Mouse (Mus musculus) adrenal gland, postnatal 4 days (tissue): Measurements from ENCODE around the gene Agtrap. TPM values are rescaled to one million over a fixed set of nuclear protein-coding genes. Genes with fewer than 3 reads are reported as not detected.
A peak's percentile ranks its signal among the peaks of the same experiment; 100 is the strongest.
"Not testable (repeated sequence)": the region's sequence is repeated elsewhere in the genome, so short reads cannot be mapped to it uniquely, and the experiment has no call there.

Source experiments
- DNase-seq, 2 experiments: peaks; one replicate each; pipeline ENCODE4 v3.0.0; 2021 to 2022; ENCODE audit warnings: low spot score in 2 of 2, mixed read lengths in 2 of 2
- long read RNA-seq, 2 experiments: library from polyadenylated mRNA; stranded (forward); transcript quantifications; one replicate each; pipeline ENCODE4 v2.0.0; 2021
- total RNA-seq, 2 experiments: library from RNA; stranded (reverse); gene quantifications; 2 replicates each; pipeline ENCODE4 v1.2.3; 2021

Agtrap gene
- 10 to 100 TPM; 77.6 to 83.7 TPM for total RNA-seq
- long read RNA-seq, experiment 1, transcript Agtrap-201 (5 exons, 3,996 nt) = major isoform, 41 of 58 reads
- long read RNA-seq, experiment 1, partial matches to known transcripts = 1 of 58 reads
- long read RNA-seq, experiment 1, other reads (novel, unspliced or antisense) = 16 of 58 reads
- long read RNA-seq, experiment 2, transcript Agtrap-201 (5 exons, 3,996 nt) = major isoform, 22 of 58 reads
- long read RNA-seq, experiment 2, partial matches to known transcripts = 2 of 58 reads
- long read RNA-seq, experiment 2, other reads (novel, unspliced or antisense) = 34 of 58 reads

DNA sequence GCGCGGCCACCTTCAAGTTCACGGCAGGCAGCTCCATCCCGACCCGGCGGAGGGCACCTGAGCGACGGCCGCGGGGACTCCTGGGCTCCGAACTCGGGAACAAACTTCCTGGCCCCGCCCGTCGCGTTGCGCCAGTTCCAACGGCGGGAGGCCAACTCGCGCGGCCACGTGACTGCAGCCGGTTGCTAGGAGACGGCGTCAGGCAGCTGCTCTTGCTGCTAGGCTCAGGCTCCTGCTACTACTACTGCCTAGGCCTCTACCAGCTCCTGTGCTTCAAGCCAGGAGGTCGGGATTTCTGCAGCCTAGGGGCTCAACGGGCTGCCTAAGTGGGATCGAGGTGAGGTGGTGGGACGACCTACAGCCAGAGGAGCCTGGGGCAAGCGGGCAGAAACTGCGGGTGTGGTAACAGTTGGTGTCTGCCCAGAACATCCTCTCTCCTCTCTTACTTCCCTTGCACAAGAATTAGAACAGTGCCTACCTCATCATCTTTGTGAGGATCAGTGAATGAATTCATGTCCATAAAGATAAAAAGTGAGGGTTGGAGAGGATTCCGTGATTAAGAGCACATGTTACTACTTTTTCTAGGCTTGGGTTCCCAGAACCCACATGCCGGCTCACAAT, at the start of gene Agtrap:
Gene Agtrap (minus strand): TSS at position 125 of the 621 bp plus-strand sequence.
- DNase-seq = peak; percentile 89

DNA sequence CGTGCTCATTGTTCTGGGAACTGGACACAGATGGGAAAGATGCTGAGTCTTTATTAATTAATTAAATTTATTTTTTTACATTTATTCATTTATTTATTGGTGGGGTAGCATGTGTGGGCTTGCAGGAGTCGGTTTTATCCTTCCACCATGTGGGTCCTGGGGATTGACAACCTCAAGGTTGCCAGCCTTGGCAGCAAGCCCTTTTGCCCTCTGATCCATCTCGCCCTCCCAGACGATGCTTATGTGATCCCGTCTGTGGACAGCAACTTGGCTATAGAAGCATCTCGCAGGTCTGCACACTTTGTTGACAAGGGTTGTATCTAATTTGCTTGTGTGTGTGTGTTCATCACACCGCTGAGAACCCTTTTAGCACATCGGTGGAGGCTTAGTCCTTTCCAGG, 49.7 kb upstream of the Agtrap start:
- no peak for DNase-seq

- no peak for DNase-seq
Observed at GRCm38 (mm10) chr4:148134988-148135387, 47.2 kb upstream of the Agtrap start.

GRCm38 (mm10) chr4:148131497-148132081, 43.8 kb upstream of the Agtrap start:
- no peak for DNase-seq

DNA sequence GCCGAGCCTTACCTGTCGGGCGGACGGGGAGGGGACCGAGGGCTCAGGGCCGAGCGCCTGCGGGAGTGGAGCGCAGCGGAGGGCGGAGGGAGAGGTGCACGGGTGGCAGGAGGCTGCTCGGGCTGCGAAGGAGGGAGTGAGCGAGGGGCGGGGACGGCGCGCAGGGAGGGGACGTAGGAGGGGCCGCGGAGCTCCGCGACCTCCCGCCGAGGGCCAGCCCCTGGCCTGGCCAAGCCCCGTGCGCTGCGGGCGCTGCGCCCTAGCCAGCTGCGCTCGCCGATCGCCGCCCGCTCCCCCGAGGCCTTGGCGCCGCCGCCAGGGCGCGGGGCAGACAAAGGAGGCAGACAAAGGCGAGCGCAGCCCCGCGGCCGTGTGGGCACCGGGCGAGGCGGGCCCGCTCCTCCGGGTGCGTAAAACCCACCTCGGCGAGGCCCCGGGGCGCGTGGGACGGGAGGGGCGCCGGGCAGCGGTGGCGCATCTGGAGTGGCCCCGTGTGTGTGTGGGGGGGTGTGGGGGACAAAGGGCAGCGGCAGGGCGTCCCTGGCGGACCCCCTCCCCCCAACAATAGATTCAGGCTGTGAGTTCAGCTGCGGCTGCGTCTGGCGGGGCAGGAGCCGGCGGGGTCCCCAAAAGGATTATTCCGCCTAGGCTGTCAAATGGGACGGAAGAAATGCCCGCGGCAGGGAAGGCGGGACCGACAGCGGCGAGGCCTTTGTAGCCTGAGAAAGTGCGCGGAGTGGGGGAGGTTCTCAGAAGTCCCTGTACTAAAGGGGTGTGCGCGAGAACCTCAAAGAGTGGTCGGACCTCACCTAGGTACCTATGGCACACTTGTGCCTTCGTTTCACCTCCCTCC, 43.0 kb upstream of the Agtrap start, which contains the start of gene Draxin:
Gene Draxin (minus strand): TSS at position 138 of the 853 bp plus-strand sequence.
- DNase-seq = no peak

GRCm38 (mm10) chr4:148130133-148130532, 42.3 kb upstream of the Agtrap start, which contains the start of gene Mad2l2:
Mad2l2 (plus strand) TSS chr4:148130384.
- no peak for DNase-seq

GRCm38 (mm10) chr4:148128672-148129071, 40.8 kb upstream of the Agtrap start:
- no peak for DNase-seq

DNA sequence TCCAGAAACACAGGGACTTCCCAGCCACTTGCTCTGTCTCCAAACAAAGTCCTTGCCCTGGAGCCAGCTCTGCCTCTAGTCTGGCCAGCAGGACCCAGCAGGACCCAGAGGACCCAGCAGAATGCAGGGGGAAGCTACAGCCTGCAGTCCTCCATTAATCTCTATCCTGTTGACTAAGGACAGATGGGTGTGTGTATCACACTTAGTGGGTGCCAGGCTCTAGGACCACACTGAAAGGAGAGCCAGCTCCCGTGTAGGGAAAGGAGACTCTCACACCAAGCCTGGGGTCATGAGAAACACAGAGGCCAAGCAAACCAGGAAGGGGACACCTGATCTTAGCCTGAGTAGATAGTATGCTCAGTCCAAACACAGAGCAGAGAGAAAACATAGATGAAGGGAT, 40.4 kb upstream of the Agtrap start:
- no peak for DNase-seq

GRCm38 (mm10) chr4:148122694-148123066, 34.8 kb upstream of the Agtrap start:
- no peak for DNase-seq

DNA sequence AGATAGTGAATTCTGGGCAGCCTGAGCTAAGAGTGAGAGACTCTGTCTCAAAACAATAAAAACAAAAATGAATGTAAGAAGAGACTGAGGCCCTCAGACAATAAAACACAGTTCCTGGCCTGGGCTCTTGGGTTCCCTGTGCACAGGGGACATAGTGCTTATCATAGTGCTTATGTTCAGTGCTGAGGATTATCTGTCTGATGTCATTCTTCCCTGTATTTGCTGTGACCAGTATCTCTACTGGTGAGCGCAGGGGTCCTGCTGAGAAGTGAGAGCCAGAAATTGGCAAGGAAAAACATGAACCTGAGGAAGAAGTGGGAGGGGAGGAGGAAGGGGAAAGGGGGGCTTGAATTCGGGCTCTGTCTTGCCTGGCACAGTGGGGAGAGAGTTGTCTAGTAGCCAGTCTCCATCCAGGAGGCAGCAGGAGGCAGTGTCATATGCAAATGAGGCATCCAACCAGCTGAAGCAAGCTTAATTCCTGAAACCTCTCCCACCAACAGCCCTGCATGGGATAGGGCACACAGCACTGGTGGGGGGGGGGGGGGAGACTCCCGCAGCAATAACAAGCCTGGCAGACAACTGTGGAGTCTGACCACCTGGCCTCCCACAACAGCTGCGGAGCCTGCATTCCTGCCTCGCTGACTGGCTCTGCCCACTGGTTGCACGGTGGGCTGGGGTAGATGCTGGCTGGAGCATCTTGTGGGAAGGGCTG, 34.3 kb upstream of the Agtrap start:
- DNase-seq = no peak

- no peak for DNase-seq
Observed at GRCm38 (mm10) chr4:148121362-148121761, 33.5 kb upstream of the Agtrap start.

- DNase-seq = no peak
Observed at GRCm38 (mm10) chr4:148120555-148120954, 32.7 kb upstream of the Agtrap start.

DNA sequence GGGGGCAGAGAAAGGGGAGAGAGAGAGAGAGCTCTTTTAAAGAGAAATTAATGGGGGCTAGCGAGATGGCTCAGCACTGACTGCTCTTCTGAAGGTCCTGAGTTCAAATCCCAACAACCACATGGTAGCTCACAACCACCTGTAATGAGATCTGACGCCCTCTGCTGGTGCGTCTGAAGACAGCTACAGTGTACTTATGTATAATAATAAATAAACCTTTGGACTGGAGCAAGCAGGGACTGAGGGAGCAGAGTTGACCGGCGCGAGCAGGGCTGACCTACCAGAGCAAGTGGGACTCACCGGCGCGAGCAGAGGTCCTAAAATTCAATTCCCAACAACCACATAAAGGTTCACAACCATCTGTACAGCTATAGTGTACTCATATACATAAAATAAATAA, 31.7 kb upstream of the Agtrap start:
- DNase-seq = not testable (repeated sequence)

DNA sequence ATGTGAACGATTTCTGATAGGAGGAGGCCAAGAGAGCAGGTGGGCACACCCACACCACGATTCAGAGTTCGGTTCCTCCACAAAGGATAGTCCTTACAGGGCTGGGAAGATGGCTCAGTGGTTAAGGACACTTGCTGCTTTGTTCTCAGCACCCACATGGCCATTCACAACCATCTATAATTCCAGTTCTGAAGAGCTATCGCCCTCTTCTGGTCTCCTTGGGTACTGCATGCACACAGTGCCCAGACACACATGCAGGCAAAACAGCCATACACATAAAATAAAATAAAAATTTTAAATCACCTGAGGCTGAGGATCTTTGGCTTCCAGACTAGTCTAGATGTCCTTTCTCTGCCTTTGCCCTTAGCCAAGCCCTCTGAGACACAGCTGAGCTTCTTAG, 29.6 kb upstream of the Agtrap start:
- no peak for DNase-seq

GRCm38 (mm10) chr4:148116657-148117056, 28.8 kb upstream of the Agtrap start:
- DNase-seq = no peak

DNA sequence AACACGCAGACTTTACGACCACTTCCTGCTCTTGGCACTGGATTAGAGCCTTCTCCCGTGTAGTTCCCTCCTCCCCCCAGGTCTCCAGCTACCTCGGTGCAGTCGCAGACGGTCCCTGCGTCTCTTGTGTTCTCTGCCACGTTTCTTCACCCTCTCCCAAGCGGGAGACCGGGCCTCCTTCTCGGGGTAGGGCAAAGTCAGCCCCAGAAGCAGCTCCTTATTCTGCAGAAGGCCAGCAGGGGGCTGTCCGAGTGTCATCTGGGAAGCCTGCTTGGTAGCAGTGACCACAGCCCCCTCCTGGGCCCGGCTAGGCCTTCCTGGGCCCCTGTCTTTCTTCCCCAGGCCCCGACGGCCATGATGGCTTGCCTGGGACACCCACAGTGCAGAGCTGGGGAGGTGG, 27.6 kb upstream of the Agtrap start:
- no peak for DNase-seq

DNA sequence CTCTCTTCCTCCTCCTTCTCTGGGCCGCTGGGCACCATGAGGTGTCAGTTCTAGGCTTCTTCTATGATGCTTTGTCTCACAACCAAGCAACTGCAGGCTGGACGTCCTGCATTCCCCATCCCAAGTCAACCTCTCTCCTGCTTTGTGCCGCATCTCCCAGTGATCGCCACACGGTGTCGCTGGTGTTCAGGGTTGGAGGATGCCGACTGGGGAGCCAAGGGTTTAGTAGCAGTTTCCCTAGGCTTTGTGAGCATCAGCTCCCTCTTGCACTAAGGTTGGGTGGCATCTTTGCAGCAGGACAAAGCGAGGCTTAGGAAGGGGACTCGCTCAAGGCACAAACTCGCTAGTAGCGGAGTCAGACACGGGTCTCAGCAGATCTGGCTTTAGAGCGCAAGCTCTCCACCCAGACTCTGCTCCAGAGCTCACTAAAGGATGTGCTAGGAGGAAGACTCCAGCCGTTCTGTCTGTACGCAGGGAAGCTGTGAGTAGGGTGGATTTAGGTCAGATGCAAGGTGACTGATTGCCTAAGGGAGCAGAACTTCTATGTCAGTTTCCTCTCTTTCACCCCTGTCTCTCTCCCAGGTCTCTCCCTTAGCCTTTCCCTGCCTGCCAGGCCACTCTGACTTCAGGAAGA, 27.0 kb upstream of the Agtrap start:
- peak; percentile 66 to 74 for DNase-seq

DNA sequence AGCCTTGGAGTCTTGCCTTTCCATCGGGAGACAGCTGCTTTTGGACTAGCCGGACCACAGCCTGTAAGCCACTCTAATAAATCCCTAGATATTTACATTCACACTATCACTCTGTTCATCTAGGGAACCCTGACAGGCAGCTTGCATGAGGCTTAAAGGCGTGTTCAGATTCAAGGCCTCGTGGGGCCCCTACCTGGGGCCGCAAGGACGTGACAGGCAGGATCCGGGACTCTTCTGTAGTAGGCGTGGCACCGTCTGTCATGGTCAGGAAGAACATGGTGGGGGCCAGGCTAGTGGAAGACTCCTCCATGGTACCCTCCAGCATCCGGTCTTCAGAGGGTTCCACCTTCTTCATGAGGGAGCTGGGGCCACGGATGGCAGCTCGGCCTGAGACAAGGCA, 24.7 kb upstream of the Agtrap start:
- no peak for DNase-seq

DNA sequence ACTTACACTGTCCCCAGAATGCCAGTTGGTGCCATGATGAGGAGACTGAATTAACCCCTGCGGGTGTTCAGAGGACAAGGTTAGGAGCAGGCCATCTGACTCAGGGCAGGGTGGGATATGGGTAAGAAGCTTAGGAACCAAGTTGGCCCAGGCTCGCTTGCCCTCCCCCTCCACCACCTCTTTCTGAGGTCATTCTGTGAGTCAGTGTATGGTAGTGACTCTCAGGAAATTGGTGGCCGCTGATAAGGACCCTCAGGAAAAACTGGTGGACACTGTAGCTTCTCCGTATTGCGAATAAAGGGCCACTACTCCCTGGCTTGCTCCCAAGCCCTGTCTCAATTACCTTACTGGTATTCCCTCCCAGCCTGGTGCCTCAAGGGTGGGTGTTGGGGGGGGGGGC, 21.4 kb upstream of the Agtrap start:
- DNase-seq = no peak

GRCm38 (mm10) chr4:148108565-148109100, 20.8 kb upstream of the Agtrap start:
- no peak for DNase-seq
